Mouse (Mus musculus) heart, postnatal 25 days (tissue): ENCODE data around the gene Crcp. TPM values are rescaled to one million over a fixed set of nuclear protein-coding genes. Genes with fewer than 3 reads are reported as not detected.

ENCODE experiments used
- DNase-seq: peaks from one replicate; pipeline ENCODE4 v3.0.0; 2022; ENCODE audit warnings: low spot score
- intact Hi-C: fragments of 180-260 bp; cut with DNase I; formaldehyde crosslinking; loops from one replicate; pipeline ENCODE4 v1.15.1; 2025
- total RNA-seq, 2 experiments: library from RNA; stranded (reverse); gene quantifications; 2 replicates each; pipeline ENCODE4 v1.2.3; 2021

Gene Crcp
- 10 to 100 TPM; 10.1 to 11.5 TPM for total RNA-seq

GRCm38 (mm10) chr5:130029142-130029897, at the start of gene Crcp, which contains the start of gene Asl:
Crcp (plus strand) TSS chr5:130029290.
Asl (minus strand) TSS chr5:130029247.
- intact Hi-C loops: no loop called here
- peak; percentile 66 for DNase-seq

DNA sequence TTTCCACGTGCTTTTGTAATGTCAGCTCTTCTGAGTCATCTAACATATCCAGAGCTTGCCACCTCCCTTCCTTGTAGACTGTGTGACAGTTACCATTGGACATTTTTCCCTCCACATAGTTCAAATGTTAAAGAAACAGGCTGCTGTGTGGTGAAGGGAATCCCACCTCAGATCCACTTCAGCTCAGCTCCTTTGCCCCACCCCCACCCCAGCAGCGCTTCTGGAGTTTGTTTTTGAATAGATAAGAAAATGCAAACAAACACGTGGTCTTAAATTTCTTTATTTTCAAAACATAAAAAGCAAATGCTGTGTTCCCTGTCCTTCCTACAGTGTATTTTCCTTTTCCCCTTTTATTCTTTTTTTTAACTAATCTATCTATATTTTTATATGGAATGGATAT, 48.9 kb upstream of the Crcp start:
- intact Hi-C loops: no loop called here
- no peak for DNase-seq

DNA sequence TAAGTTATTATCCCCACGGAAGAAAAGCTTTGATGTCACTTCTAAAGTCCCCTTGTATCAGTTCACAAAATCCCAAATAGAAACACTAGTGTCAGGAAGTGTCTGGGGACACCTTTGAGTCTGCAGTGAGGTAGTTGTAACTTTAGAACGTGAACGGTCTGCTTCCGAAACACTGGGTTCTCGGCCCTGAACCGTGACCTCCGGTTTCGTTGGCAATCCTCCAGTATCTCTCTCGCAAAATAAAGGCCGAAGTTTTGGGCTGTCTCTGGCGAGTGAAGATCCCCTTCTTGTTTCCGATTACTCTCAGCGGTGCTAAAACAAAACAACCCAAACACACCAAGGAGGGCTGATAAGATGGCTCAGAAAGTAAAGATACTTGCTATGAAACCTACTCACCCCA, 39.7 kb upstream of the Crcp start:
- intact Hi-C loops: no loop called here
- DNase-seq: no peak

DNA sequence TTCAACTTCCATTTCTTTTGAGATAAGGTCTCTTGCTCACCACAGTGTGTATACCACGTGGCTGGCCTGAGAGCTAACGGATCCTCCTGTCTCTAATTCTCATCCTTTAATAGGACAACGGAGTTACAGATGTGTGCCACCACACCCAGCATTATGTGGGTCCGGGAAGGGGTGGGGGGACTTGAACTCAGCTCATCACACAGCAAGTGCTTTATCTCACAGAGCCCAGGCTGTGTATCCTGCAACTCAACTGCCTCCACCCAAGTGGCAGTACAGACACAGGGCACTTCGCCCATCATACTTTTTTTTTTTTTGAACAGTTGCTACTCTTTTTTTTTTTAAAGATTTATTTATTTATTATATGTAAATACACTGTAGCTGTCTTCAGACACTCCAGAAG, 37.2 kb upstream of the Crcp start:
- intact Hi-C loops: no loop called here
- no peak for DNase-seq

DNA sequence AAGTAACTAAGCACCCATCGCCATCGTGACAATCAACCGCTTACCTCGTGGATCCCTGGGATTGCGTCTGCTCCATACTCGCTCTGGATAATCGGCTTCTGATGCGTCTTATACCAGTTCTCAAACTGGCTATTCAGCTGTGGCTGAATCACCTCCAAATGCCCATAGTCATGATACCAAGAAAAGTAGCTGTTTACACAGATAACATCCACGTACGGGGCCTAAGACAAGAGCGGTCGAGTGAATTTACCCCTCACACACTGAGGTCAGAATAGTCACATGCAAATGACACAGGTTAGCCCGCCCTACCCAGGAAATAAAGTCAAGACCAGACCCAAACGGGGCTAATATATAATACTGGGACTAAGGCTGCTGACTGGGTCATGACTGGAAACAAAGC, 35.7 kb upstream of the Crcp start:
- intact Hi-C loops: no loop called here
- DNase-seq: no peak

DNA sequence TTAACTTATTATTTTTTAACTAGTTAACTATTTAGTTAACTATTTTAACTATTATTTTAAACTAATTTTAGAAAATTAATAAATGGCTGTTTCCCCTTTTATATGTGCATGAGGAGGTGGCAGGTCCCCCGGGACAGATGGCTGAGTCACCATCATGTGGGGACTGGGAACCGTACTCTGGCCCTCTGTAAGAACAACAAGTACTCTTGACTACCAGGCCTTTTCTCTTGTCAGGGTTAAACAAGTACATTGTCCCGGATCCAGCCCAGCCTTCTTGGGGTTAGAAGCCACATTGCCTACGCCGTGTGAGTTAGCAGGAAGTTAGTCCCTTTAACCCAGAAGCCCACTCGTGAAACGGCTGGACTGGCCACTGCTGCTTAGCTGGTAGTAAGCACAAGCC, 34.1 kb upstream of the Crcp start:
- intact Hi-C loops: no loop called here
- no peak for DNase-seq

- DNase-seq: no peak
- intact Hi-C loops: no loop called here
These were observed 31.4 kb upstream of the Crcp start for GRCm38 (mm10) chr5:129997700-129998099.

- intact Hi-C loops: no loop called here
- no peak for DNase-seq
These were observed 30.0 kb upstream of the Crcp start for GRCm38 (mm10) chr5:129999097-129999496.

- intact Hi-C loops: loop anchor here (5.0 kb wide), 1 partner anchor 222 kb away; no protein-coding TSS in a partner anchor
- DNase-seq: peak; percentile 26
These were observed 28.4 kb upstream of the Crcp start for GRCm38 (mm10) chr5:130000735-130001134.

- DNase-seq: no peak
- intact Hi-C loops: loop anchor here (5.0 kb wide), 1 partner anchor 221 kb away; no protein-coding TSS in a partner anchor
These were observed 27.6 kb upstream of the Crcp start for GRCm38 (mm10) chr5:130001356-130001987.

GRCm38 (mm10) chr5:130002301-130003146, 26.6 kb upstream of the Crcp start, which contains the start of gene Gusb:
Gusb (minus strand) TSS chr5:130003049.
- intact Hi-C loops: loop anchor here (5.0 kb wide), 1 partner anchor 220 kb away; no protein-coding TSS in a partner anchor
- DNase-seq: peak; percentile 84

DNA sequence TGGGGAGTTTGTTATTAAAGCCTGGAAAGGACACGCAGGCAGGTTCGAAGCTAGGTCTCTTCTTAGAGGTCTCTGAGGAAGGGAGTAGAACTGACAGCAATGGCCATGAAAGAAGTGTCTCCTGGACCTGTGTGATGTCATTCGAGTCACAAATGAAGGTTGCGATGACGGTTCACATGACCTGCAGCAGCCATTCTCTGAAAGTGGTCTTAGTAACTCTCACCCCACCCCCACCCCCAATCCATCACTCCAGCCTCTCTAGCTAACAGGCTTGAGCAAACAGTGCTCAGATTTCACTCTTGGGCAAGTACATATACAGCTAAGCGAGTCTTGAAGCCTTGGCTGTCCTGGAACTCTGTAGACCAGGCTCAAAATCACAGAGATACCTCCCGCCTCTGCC, 25.9 kb upstream of the Crcp start:
- no peak for DNase-seq
- intact Hi-C loops: loop anchor here (5.0 kb wide), 1 partner anchor 219 kb away; no protein-coding TSS in a partner anchor

DNA sequence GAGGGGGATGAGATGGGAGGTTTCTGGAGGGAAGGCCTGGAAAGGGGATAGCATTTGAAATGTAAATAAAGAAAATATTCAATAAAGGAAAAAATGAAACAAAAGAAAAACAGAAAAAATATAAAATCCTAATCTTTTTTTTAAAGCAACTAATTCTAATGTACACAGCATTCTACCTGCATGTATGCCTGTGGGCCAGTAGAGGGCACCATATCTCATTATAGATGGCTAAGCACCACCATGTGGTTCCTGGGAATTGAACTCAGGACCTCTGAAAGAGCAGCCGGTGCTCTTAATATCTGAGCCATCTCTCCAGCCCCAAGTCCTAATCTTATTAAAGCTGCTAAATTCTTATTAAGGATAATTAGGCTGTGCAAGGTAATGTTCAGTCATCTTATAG, 21.7 kb upstream of the Crcp start:
- DNase-seq: no peak
- intact Hi-C loops: no loop called here

- intact Hi-C loops: no loop called here
- DNase-seq: no peak
These were observed 21.0 kb upstream of the Crcp start for GRCm38 (mm10) chr5:130008034-130008590.

GRCm38 (mm10) chr5:130009784-130010183, 19.3 kb upstream of the Crcp start:
- intact Hi-C loops: no loop called here
- DNase-seq: no peak

- DNase-seq: no peak
- intact Hi-C loops: no loop called here
These were observed 18.1 kb upstream of the Crcp start for GRCm38 (mm10) chr5:130010961-130011360.

GRCm38 (mm10) chr5:130015104-130015503, 14.0 kb upstream of the Crcp start:
- intact Hi-C loops: no loop called here

GRCm38 (mm10) chr5:130019461-130019860, 9.6 kb upstream of the Crcp start:
- intact Hi-C loops: no loop called here
- DNase-seq: no peak

More at GRCm38 (mm10) chr5:130015104-130015503, 14.0 kb upstream of the Crcp start:
- no peak for DNase-seq

DNA sequence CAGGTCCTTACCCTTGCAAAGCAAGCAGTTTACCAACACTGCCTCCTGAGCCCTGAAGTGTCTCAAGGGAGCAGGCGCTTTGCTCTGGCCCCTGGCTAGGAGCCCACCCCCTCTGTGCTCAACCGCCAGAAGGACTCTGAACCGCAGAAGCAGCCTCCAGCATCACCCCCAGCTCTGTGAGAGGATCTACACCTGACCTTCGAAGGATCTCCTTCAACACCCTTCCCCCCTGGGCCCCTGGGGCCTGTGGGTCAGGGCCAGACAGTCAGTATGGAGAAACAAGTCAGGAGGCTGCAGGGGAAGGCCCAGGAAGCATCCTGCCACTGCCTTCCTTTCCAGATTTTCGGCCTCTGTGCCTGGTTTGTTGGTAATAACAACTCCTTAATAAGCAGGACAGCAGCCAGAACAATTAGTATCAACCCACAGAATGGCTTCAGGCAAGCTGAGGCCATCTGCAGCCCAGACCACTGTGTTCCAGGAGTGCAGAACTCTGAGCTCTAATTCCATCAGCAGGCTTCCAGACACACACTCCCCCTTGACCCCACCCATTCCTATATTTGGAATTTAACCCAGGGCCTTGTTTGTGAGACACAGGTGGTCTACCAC, 7.6 kb upstream of the Crcp start:
- intact Hi-C loops: loop anchor here (5.0 kb wide), 1 partner anchor 121 kb away; the partner anchor contains the start of gene Kctd7
- no peak for DNase-seq
